Mouse (Mus musculus) embryonic facial prominence, embryonic 10.5 days (tissue): ENCODE data around the gene Rhbdd2. TPM values are rescaled to one million over a fixed set of nuclear protein-coding genes. Genes with fewer than 3 reads are reported as not detected.

Experiments used
- DNase-seq: peaks from one replicate; pipeline ENCODE4 v3.0.0-alpha.2; 2017; ENCODE audit warnings: low spot score
- H3K27ac ChIP-seq: fragments of 300-500 bp; sonication (generic); replicated peaks from 2 replicates; pipeline ENCODE4 v1.5.1; 2016; ENCODE audit warnings: mild to moderate bottlenecking
- H3K27me3 ChIP-seq: fragments of 300-500 bp; sonication (generic); replicated peaks from 2 replicates; pipeline ENCODE4 v1.6.1; 2016; ENCODE audit warnings: low read depth, mild to moderate bottlenecking; ENCODE audit not compliant: poor library complexity, severe bottlenecking
- H3K36me3 ChIP-seq: fragments of 300-500 bp; sonication (generic); replicated peaks from 2 replicates; pipeline ENCODE4 v1.6.1; 2016; ENCODE audit warnings: mild to moderate bottlenecking, moderate library complexity
- H3K4me1 ChIP-seq: fragments of 300-500 bp; sonication (generic); 2 replicates; pipeline ENCODE4 v1.6.1; 2016
- H3K4me3 ChIP-seq: fragments of 300-500 bp; sonication (generic); 2 replicates; pipeline ENCODE4 v1.5.1; 2016; ENCODE audit warnings: mild to moderate bottlenecking, moderate library complexity
- H3K9me3 ChIP-seq: fragments of 300-500 bp; sonication (generic); 2 replicates; pipeline ENCODE4 v1.6.1; 2016; ENCODE audit warnings: mild to moderate bottlenecking
- WGBS: fragments of 180-500 bp; shearing (Covaris S2); methylation state at CpG from one replicate; pipeline ENCODE4 v1.1.7; 2016; 5-methylcytosine and 5-hydroxymethylcytosine counted together
- polyA plus RNA-seq: library from polyadenylated mRNA; unstranded; fragments of >200 nt; fragmentation: Nextera tagmentation; extraction: Ambion mirVana; gene quantifications from 2 replicates; pipeline ENCODE4 v1.2.1, GENCODE M21; 2016

The Rhbdd2 gene
- polyA plus RNA-seq, 1 experiment from 2014 or later: 59.7 TPM

- Histone ChIP-seq H3K4me1 (peaks cover 29% of the 10 kb centered on the region), H3K27ac (no peak overlapping the region), H3K9me3 (no peaks in the 10 kb centered on the region), H3K4me3 (no peak overlapping the region), H3K27me3 (no peaks in the 10 kb centered on the region), H3K36me3 (peaks cover 18% of the 10 kb centered on the region)
- WGBS: 93% methylated on average over 5 of the region's 5 CpGs
- no peak for DNase-seq
Observed at GRCm38 (mm10) chr5:135693281-135693853, 60.9 kb downstream of the Rhbdd2 start.

DNA sequence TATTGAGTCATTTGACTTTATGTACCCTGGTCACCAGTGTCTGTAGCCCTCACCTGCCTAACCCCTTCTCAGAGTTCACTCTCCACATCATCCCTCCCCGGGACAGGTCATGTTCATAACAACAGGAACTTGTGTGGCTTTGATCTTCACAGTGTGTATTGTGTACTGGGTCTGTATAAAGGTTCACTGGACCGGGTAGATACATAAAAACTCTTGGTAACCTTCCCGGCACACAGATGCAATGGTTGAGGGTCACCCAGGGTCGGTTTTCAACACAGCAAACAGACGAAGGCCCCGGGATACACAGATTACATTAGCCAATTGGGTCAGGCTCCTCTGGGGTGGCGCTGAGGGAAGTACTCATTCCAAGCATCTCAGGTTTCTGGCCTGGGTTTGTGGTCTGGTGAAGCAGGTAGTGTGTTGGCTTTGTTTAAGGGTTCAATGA is 62.9 kb downstream of the Rhbdd2 start:
- H3K4me1 ChIP-seq: peaks cover 14% of the 10 kb centered on the region
- H3K27ac ChIP-seq: no peak overlapping the region
- H3K4me3 ChIP-seq: no peak overlapping the region
- 57% methylated on average over 7 of the region's 7 CpGs for WGBS
- DNase-seq: no peak
- no peaks in the 10 kb centered on the region for H3K27me3 ChIP-seq
- H3K9me3 ChIP-seq: no peaks in the 10 kb centered on the region
- peaks cover 37% of the 10 kb centered on the region for H3K36me3 ChIP-seq

Other genes starting within 250 kb of the Rhbdd2 start
- gene Pom121, start 238.1 kb upstream of the Rhbdd2 start, polyA plus RNA-seq: 20.1 and 20.3 TPM in 2 replicates
- 64.6 and 66.1 TPM in 2 replicates for gene Hip1, start 87.5 kb upstream of the Rhbdd2 start, polyA plus RNA-seq
- gene Ccl26, start 69.0 kb upstream of the Rhbdd2 start, polyA plus RNA-seq: not detected in 2 replicates
- 0.75 and 0.86 TPM in 2 replicates for gene Ccl24, start 59.6 kb upstream of the Rhbdd2 start, polyA plus RNA-seq
- 97.3 and 103 TPM in 2 replicates for gene Por, start 37.4 kb downstream of the Rhbdd2 start, polyA plus RNA-seq
- 54.7 and 59.3 TPM in 2 replicates for gene Tmem120a, start 111.8 kb downstream of the Rhbdd2 start, polyA plus RNA-seq
- gene Styxl1, start 145.8 kb downstream of the Rhbdd2 start, polyA plus RNA-seq: 0.30 and 0.31 TPM in 2 replicates
- gene Mdh2, start 145.9 kb downstream of the Rhbdd2 start, polyA plus RNA-seq: 603 and 625 TPM in 2 replicates
- 4.9 and 5.3 TPM in 2 replicates for gene Srrm3, start 174.3 kb downstream of the Rhbdd2 start, polyA plus RNA-seq